Mouse (Mus musculus): Measurements from ENCODE around the gene Sh3gl1.

Sh3gl1 gene

DNA sequence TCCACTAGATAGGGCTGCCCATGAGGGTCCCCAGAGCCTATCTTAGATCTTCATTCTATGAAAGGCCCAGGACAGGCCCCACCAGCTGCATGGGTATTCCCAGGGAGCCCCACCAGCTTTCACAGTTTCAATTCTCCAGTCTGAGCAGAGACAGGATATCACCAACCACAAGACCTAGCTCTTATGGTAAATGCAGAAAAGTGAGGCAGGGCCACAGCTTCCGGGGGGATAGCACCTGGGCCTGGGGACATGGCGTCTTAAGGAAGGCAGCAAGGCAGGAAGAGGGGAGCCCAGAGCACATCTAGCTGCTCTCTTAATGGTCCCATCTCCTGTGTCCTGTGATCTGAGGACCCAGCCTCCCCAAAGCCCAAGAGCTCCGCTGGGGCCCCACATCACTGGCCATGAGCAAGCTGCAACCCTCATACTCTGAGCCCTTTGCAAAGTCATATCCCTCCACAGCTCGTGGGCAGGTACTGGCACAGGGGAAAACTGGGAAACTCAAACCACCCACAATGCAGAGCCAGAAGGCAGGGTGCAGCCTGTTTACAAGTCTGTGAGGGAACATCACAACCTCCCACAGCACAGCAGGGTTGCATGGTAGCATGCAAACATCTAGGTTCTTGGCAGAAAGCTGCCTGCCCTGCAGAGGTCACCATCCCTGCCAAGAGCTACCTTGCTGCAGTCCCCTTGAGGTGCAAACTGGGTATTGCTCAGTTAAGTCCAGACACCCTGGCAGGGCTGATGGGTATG, 15.1 kb downstream of the Sh3gl1 start:
- DNase-seq (ENCODE audit: low read depth) = no peak

DNA sequence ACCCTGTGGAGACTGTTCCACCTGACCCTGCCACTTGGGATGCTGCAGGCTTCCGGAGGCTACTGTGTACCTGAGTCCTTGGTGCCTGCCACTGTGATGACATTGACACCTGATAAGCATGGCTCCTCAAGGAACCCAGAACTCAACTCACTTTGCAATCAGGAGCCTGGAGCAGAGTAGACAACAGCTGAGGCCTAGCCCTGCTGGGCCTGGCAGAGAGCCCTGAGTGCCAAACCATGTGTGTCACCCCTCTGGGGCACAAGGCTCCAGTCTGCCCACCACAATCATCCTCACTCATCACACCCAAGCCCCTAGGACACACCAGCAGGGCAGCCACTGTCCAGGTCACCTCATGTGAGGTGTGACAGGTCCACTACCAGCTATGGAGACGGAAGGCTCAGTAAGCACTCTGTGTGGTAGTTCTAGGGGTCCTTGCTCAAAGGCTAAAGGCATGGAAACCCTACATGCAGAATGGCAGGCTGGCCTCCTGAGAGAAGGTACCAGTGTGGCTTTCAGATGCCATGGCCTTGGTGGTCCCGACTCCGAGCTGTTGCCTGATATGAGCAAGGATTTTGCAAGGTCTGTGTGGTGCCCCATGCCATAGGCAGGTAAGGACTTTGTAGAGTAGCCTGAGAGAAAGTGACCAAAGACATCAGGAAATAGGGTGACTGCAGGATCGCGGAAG, 15.9 kb downstream of the Sh3gl1 start:
- no peak for DNase-seq (ENCODE audit: low read depth)

GRCm38 (mm10) chr17:56018347-56019131, 17.9 kb downstream of the Sh3gl1 start:
- no peak for DNase-seq (ENCODE audit: low read depth)

GRCm38 (mm10) chr17:56017848-56018247, 18.6 kb downstream of the Sh3gl1 start:
- no peak for DNase-seq (ENCODE audit: low read depth)

DNA sequence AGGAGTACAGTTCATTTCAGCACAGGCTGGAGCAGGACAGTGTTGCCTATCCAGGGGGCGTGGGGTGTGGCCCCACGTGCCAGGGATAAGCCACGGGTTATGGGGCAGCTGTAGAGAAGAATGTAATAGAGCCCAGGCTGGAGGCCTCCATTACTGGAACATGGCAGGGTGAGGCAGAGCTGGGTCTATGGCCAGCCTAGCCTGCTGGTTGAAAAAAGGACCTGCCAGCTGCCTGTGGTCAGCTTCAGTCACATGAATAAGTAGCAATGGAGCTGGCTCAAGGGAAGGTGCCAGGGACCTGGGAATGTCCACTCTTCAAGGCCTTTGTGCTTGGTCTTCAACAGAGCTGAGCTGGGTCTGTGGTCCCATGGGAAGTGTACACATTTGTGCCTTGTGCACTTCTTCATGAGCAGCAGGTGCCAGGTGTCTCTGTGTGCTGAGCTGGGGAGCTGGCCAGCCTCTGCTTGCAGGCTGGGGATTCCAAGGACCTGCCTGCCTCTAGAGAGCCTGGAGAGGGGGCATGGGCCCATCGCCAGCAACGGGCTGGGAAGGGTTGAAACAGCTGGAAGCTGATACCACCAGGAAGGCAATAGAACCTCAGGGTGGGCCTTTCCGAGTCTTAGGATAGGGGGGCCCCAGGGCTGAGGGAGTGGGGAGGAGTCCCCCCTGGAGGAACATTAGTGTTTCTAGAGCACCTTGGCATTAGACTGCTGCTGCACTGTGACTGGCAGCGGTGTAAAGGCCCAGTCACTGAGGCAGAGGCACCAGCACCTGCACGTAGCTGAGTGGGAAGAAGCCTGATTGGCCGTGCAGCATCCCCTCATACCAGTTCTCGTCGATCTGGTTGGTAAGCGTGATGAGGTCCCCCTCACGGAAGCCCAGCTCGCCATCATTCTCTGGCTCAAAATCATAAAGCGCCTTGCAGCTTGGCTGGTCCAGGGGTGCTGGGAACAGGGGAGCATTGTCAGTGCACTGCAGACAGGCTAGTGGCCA, 19.3 kb downstream of the Sh3gl1 start:
- DNase-seq (ENCODE audit: low read depth) = no peak

DNA sequence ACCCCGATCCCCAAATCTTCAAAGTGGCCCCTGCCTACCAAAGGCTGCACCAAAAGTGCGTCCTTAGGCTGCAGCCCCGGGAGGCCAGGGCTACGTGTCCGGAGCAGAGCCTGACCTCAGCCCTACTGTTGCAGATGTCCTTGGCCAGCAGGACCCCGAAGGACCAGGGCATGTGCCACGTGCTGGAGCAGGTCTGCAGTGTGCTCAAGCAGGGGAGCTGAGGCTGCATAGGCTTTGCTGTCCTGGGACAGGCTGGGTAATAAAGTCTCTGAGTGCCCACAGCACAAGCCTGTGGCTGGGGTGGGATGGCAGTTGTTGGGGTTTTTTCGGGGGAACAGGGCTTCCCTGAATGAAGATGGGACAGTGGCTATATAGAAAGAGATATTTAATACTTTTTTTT, 20.1 kb downstream of the Sh3gl1 start:
- DNase-seq (ENCODE audit: low read depth) = no peak

DNA sequence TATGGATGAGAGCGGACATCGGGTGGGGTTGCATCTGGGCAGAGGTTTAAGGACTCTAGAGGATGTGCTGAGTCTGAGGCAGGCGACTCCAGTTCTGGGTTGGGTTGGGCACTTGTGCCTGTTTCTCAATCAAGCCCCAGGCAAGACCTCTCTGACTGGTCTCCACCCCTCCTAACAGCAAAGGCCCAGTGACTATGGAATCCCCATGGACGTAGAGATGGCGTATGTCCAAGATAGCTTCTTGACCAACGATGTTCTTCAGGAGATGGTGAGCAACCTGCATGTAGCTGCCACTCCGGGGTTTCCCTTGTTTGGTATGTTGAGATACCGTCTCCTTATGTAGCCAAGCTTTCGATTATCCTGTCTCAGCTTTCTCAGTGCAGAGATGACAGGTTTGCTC, 21.1 kb downstream of the Sh3gl1 start:
- DNase-seq (ENCODE audit: low read depth) = no peak

DNA sequence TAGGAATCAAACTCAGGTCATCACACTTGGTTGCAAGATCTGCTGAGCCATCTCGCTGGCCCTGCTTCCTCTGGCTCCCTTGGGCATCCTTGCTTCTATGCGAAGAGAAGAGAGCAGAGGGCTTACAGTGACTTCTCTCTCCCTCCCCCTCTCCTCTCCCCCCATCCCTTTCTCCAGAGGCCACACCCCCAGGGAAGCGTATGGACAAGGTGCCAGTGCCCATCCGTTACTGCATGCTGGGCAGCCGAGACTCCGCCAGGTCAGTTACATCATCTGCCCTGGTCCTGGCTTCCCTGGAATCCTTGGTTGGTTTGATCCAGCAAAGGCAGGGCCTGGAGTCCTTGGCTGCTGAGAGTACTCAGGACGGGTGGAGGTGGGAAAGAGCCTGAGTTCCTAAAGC, 25.0 kb downstream of the Sh3gl1 start:
- no peak for DNase-seq (ENCODE audit: low read depth)

- DNase-seq (ENCODE audit: low read depth) = peak; percentile 60
These were observed 25.8 kb downstream of the Sh3gl1 start for GRCm38 (mm10) chr17:56010681-56011080.

GRCm38 (mm10) chr17:56010255-56010654, 26.2 kb downstream of the Sh3gl1 start:
- DNase-seq (ENCODE audit: low read depth) = no peak

- DNase-seq (ENCODE audit: low read depth) = no peak
These were observed 26.5 kb downstream of the Sh3gl1 start for GRCm38 (mm10) chr17:56009962-56010240.

- DNase-seq (ENCODE audit: low read depth) = peak; percentile 82
These were observed 27.1 kb downstream of the Sh3gl1 start for GRCm38 (mm10) chr17:56009088-56009961.

- DNase-seq (ENCODE audit: low read depth) = peak; percentile 87
These were observed 27.9 kb downstream of the Sh3gl1 start for GRCm38 (mm10) chr17:56008356-56009087.

DNA sequence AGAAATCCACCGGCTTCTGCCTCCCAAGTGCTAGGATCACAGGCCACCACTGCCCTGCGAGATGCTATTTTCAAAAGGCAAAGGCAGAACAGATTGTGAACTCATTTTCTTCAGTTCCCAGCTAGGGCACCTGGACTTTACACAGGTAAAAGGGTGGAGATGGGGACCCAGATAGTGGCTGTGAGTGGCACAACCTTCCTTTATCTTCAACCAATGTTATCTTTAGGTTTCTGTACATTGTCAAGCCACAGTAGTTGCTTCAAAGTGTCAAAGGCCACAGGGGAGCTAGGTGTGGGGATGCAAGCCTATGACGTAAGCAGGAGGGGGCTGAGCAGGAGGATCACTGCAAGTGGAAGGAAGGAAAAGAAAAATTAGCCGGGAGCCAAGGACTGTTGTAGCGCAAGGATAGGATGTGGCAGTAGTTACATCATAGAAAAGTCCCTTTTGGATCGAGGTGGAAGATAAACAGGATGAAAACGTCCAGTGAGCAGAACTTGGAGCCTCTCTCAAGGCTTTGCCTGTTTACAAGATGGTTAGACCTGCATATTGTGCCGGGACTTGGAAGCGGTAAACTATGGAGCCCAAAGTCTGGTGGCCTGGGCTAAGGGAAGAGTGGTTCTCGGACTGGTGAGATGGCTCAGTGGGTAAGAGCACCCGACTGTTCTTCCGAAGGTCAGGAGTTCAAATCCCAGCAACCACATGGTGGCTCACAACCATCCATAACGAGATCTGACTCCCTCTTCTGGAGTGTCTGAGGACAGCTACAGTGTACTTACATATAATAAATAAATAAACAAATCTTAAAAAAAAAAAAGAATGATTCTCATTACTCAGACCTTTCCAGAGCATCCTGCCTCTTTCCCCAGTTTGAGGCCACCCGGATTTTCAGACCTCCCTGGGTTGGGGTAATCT, 28.7 kb downstream of the Sh3gl1 start:
- DNase-seq (ENCODE audit: low read depth) = no peak

GRCm38 (mm10) chr17:56006956-56007355, 29.5 kb downstream of the Sh3gl1 start:
- no peak for DNase-seq (ENCODE audit: low read depth)

DNA sequence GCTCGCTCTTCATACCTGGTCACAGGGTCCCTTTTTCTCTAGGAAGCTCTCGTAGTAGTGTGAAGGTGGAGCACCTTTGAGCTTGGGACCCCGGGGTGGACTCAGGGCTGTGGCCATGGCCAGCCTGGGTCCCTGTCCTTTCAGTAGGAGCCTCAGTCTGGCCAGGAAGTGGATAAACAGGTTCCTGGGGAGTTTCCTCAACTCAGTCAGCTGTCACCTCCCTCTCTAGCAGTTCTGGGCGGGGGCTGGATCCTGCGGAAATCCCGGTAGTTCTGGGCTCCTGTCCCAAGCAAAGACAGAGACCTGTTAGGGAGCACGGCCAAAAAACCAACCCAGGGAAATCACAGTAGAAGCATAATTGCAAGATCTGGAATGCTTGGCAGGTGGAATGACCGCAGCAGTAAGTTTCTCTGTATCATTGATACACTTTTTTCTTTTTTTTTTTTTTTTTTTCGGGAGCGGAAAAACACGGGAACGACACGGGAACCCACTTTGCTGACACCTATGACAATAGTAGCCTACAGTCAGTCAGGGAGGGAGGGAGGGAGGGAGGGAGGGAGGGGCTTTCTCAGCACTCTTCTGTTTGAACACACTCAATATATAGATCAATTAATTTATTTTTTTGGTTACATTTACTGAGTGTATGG, 30.9 kb downstream of the Sh3gl1 start, which contains the start of the genes Stap2 and Mpnd:
TSS of gene Stap2 (minus strand) at position 170 of the 647 bp plus-strand sequence.
TSS of gene Mpnd (plus strand) at position 297 of the 647 bp plus-strand sequence.
- DNase-seq (ENCODE audit: low read depth) = peak; percentile 56

DNA sequence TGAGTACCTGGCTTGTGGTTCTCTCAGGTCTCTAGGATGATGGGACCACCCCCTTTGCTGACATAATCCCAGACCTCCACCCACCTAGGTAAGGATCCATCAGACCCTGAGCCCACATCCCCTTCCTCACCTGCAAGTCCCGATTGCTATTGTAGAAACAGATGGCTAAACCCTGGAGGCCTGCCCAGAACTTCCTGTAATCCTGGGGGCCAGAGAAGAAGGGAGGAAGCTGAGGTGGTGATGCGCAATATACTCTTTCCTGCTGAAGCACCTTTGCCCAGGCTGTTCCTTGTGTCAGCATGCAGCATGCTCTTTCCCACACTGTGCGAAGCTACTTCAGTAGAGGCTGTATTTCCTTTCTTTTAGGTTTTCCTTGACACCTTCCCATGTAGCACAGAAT, 33.4 kb downstream of the Sh3gl1 start:
- DNase-seq (ENCODE audit: low read depth) = no peak

DNA sequence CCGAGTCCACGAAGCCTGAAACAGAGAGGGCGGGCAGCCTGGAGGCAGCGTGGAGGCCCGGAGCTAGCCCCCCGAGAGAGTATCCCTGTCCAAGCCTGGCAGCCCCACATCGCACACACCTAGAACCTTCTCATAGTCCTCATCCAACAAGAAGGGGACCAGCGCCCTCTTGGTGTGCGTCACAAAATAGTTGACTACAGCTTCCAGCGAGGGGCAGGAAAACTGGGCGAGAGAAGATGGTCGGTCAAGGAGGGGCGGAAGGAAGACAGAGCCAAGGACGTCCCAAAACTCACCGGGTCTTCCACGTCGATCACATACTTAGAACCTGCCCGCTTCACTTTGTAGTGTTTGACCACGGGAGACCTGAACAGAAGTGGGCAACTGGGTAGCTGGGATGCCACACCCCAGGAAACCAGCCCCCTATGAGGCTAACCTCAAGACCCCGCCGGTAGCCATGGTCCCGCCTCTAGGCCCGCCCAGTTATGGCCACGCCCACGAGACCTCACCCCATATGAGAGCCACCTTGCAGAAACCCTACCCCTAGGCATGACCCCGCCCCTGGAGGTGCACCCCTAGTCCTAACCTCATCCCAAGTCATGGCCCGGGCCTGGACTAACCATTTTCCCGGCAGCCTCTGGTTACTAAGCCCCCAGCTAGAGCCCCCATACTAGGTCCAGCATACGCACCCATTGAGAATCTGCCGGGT, 36.5 kb downstream of the Sh3gl1 start:
- DNase-seq (ENCODE audit: low read depth) = no peak

Measured in c-Kit-positive CD71-negative TER-119-negative erythroid progenitor cells, embryonic 14.5 days (primary cell).